Mouse (Mus musculus) embryonic fibroblast, embryonic 13.5 days (primary cell): ENCODE data around the gene Glis1. TPM values are rescaled to one million over a fixed set of nuclear protein-coding genes. Genes with fewer than 3 reads are reported as not detected.

Source experiments
- H3K27ac ChIP-seq: 2 replicates; pipeline ENCODE4 v1.5.1; 2012; ENCODE audit warnings: low read length, control low read depth, inconsistent platforms; ENCODE audit not compliant: insufficient read depth
- H3K4me1 ChIP-seq: 2 replicates; pipeline ENCODE4 v1.6.1; 2011; ENCODE audit warnings: low read length; ENCODE audit not compliant: control insufficient read depth, insufficient read depth
- H3K4me3 ChIP-seq: 2 replicates; pipeline ENCODE4 v1.5.1; 2011; ENCODE audit warnings: mild to moderate bottlenecking, control low read depth, low read length; ENCODE audit not compliant: insufficient read depth
- CTCF ChIP-seq: IDR thresholded peaks from 2 replicates; pipeline ENCODE4 v1.5.1; 2011; ENCODE audit warnings: mild to moderate bottlenecking, control low read depth, low read length, moderate library complexity, borderline replicate concordance; ENCODE audit not compliant: insufficient read depth
- POLR2A ChIP-seq: IDR thresholded peaks from 2 replicates; pipeline ENCODE4 v1.6.1; 2011; ENCODE audit warnings: low read depth, mild to moderate bottlenecking, control low read depth, low read length, moderate library complexity
- polyA plus RNA-seq: library from polyadenylated mRNA; stranded (reverse); fragments of >200 nt; gene quantifications from 2 replicates; pipeline ENCODE4 v1.2.4, GENCODE M21; 2011; ENCODE audit warnings: low read depth; ENCODE audit not compliant: missing spikeins, insufficient read length

Gene Glis1
- polyA plus RNA-seq, 1 experiment: 4.9 TPM

- Histone ChIP-seq H3K27ac (no peak overlapping the region), H3K4me3 (no peak overlapping the region), H3K4me1 (no peaks in the 10 kb centered on the region)
- no peak for TF ChIP-seq CTCF
- no peak for TF ChIP-seq POLR2A
Observed at GRCm38 (mm10) chr4:107683006-107683756, 248.8 kb downstream of the Glis1 start.

- TF ChIP-seq CTCF: no peak
- H3K27ac ChIP-seq: no peak within 1 kb of the TSS
- H3K4me1 ChIP-seq: no peaks in the 10 kb centered on the region
- no peak within 1 kb of the TSS for H3K4me3 ChIP-seq
Observed at GRCm38 (mm10) chr4:107684130-107684529, 249.7 kb downstream of the Glis1 start, which contains the start of gene Dmrtb1. Gene Dmrtb1, minus strand, starts transcription at chr4:107684230.

Other genes starting within 250 kb of the Glis1 start
- gene Ldlrad1, start 225.4 kb upstream of the Glis1 start, polyA plus RNA-seq: not detected in 2 replicates
- gene Lrrc42, start 181.1 kb upstream of the Glis1 start, polyA plus RNA-seq: 88.1 and 129 TPM in 2 replicates
- 62.5 and 65.2 TPM in 2 replicates for gene Hspb11, start 181.0 kb upstream of the Glis1 start, polyA plus RNA-seq
- not detected in 2 replicates for gene Dio1, start 127.4 kb upstream of the Glis1 start, polyA plus RNA-seq
- 58.4 and 63.7 TPM in 2 replicates for gene Yipf1, start 120.2 kb upstream of the Glis1 start, polyA plus RNA-seq
- gene Ndc1, start 66.8 kb upstream of the Glis1 start, polyA plus RNA-seq: 40.6 and 53.2 TPM in 2 replicates
- gene Dmrtb1, start 249.6 kb downstream of the Glis1 start, polyA plus RNA-seq: not detected in 2 replicates